Mouse (Mus musculus) E14TG2a.4 (cell line): Measurements from ENCODE around the gene Sdk1.

Experiments
- H3K27me3 ChIP-seq: 2 replicates; pipeline ENCODE4 v1.6.1; 2014; ENCODE audit warnings: low read length, control low read depth; ENCODE audit not compliant: insufficient read depth
- H3K36me3 ChIP-seq: 2 replicates; pipeline ENCODE4 v1.6.1; 2014; ENCODE audit warnings: low read length, control low read depth; ENCODE audit not compliant: insufficient read depth
- H3K4me1 ChIP-seq: replicated peaks from 2 replicates; pipeline ENCODE4 v1.6.1; 2014; ENCODE audit warnings: low read depth, low read length, control low read depth
- H3K4me3 ChIP-seq: replicated peaks from 2 replicates; pipeline ENCODE4 v1.5.1; 2014; ENCODE audit warnings: mild to moderate bottlenecking, low read length
- H3K9me3 ChIP-seq: 2 replicates; pipeline ENCODE4 v1.6.1; 2014; ENCODE audit warnings: low read length, control low read depth
- CTCF ChIP-seq: conservative IDR thresholded peaks from 2 replicates; pipeline ENCODE4 v1.5.1; 2014; ENCODE audit warnings: low read length
- NANOG ChIP-seq: IDR thresholded peaks from 2 replicates; pipeline ENCODE4 v1.6.1; 2014; ENCODE audit warnings: borderline replicate concordance, low read length, mixed read lengths
- POU5F1 ChIP-seq: IDR thresholded peaks from 2 replicates; pipeline ENCODE4 v1.6.1; 2014; ENCODE audit warnings: low read length, borderline replicate concordance

Gene Sdk1

GRCm38 (mm10) chr5:141363956-141364355 is 122.7 kb downstream of the Sdk1 start:
- Histone ChIP-seq H3K27me3 (no peaks in the 10 kb centered on the region), H3K4me1 (no peaks in the 10 kb centered on the region), H3K36me3 (no peaks in the 10 kb centered on the region), H3K4me3 (no peak overlapping the region), H3K9me3 (no peaks in the 10 kb centered on the region)
- TF ChIP-seq NANOG, result no peak
- TF ChIP-seq CTCF, result no peak
- no peak for TF ChIP-seq POU5F1

DNA sequence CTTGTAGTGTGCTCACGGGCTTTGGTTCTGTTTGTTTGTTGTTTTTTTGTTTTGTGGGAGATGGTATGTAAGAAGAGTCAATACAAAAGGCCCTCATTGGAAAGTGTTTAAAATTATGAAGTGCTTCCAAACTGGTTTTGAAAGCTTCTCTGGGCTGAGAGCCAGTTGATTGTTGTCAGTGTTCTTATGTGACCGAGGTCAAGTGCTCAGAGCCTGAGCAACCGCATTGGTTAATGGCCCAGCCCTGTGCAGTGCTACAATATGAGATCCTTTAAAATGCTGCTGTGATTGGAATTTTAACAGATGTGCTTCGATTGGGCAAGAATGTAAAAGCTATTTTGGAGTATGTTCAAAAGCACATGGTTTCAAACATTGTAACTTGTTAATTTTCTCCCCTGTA is 127.3 kb downstream of the Sdk1 start:
- Histone ChIP-seq H3K9me3 (no peaks in the 10 kb centered on the region), H3K4me1 (no peaks in the 10 kb centered on the region; the same call in 1 of the 2 replicates), H3K27me3 (no peaks in the 10 kb centered on the region), H3K36me3 (no peaks in the 10 kb centered on the region), H3K4me3 (no peak overlapping the region)
- TF ChIP-seq CTCF (no peak), NANOG (no peak), POU5F1 (no peak)

DNA sequence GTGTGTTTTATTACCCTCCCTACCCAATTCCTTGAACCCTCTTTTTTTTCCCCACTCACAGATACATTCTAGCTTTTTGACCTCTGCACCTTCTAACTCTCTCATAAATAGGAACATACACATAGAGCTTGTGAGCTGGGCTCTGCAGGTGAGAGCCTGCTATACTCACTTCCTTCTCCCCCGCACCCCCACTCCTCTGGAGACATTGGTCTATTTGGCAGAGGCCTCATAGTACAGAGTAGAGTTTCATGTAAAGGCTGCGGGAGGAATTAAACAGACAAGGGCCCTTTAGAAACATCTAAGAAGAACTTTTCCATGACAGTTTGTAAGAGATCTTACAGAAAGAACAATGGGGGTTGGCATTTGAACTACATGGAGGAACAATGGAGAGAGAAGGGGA is 133.5 kb downstream of the Sdk1 start:
- H3K4me3 ChIP-seq, result no peak overlapping the region
- no peaks in the 10 kb centered on the region for H3K27me3 ChIP-seq
- H3K9me3 ChIP-seq, result no peaks in the 10 kb centered on the region
- TF ChIP-seq CTCF (no peak), NANOG (no peak), POU5F1 (no peak)
- H3K36me3 ChIP-seq, result no peaks in the 10 kb centered on the region
- no peaks in the 10 kb centered on the region; the same call in 1 of the 2 replicates for H3K4me1 ChIP-seq

DNA sequence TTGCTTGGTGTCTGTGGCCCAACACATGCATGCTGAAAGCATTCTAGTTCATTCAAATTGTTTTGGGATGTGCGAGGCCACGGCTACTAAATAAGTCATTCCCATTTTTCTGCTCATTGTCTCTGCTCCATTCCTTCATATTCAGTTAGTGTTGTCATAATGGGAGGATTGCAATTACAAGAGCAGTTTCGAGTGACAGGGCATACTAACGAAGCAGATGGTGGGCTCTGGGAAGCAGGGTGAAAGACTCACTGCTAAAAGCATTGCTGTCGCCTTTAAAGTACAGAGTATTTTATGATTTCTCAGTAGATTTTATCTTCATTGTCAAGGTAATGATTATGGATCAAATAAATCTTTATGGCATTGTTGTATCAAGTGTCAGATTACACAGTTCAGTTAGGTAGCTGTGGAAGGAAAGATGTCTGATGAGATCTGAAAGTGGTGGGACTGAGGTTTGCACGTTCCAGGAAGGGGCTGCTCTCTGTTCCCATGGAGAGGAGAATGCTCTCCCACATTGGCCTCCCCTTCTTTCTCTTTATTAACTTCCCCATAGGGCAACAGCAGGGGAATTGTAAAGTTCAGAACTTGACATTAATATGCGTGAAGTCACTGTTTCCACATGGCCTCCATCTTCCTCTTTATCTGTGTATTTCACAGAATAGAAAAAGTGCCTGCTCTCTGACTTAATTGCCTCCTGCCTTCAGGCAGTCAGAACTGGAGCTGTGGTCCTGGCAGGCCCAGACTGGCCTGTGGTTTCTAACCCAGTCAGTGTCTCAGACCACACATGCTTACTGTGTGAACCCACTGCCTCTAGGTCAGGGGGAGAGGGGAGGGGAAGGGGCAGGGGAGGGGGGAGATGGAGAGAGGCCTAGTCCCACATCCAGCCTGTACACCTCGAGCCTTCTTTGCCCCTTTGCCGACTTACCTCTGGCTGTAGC is 138.8 kb downstream of the Sdk1 start:
- Histone ChIP-seq H3K4me3 (no peak overlapping the region), H3K36me3 (no peaks in the 10 kb centered on the region), H3K9me3 (no peaks in the 10 kb centered on the region), H3K4me1 (no peaks in the 10 kb centered on the region), H3K27me3 (no peaks in the 10 kb centered on the region)
- no peak for TF ChIP-seq NANOG
- TF ChIP-seq CTCF, result no peak
- no peak for TF ChIP-seq POU5F1

- no peaks in the 10 kb centered on the region for H3K9me3 ChIP-seq
- H3K36me3 ChIP-seq, result no peaks in the 10 kb centered on the region
- TF ChIP-seq CTCF (no peak), NANOG (no peak)
- no peaks in the 10 kb centered on the region for H3K27me3 ChIP-seq
- no peaks in the 10 kb centered on the region for H3K4me1 ChIP-seq
- no peak overlapping the region for H3K4me3 ChIP-seq
Observed at GRCm38 (mm10) chr5:141380774-141381156, 139.5 kb downstream of the Sdk1 start.

- no peaks in the 10 kb centered on the region for H3K9me3 ChIP-seq
Observed at GRCm38 (mm10) chr5:141381581-141381980, 140.3 kb downstream of the Sdk1 start.

DNA sequence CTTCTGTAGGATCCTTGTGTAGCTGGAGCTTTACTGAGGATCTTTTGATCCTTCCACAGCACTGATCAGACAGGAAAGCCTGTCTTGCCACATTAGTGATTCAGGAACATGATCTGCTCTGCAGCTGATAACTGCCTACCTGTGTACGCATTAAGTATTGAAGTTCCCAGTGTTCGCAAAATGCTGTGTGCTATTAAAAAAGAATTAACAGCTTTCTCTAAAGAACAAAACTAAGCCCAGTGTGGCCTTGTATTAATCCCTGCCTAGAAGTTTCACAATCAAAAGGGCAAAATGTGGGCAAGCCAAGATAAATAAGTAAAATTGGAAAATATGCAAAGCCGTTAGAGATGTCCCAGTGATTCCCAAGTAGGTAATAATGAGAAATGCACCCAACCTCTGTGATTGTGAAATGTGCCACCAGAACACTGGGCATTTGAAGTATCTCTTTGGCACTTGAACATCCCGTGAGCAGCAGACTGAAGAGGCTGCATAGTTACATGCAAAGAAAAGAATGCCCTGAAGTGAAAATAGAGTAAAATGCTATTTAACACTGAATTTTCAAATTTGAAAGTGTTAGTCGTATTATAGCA is 141.1 kb downstream of the Sdk1 start:
- Histone ChIP-seq H3K36me3 (no peaks in the 10 kb centered on the region), H3K27me3 (no peaks in the 10 kb centered on the region), H3K4me3 (no peak overlapping the region), H3K9me3 (no peaks in the 10 kb centered on the region), H3K4me1 (no peaks in the 10 kb centered on the region)
- TF ChIP-seq CTCF (no peak), NANOG (no peak), POU5F1 (no peak)

More at GRCm38 (mm10) chr5:141381581-141381980, 140.3 kb downstream of the Sdk1 start:
- H3K36me3 ChIP-seq, result no peaks in the 10 kb centered on the region
- TF ChIP-seq CTCF (no peak), POU5F1 (no peak), NANOG (no peak)
- no peak overlapping the region for H3K4me3 ChIP-seq
- H3K4me1 ChIP-seq, result no peaks in the 10 kb centered on the region
- H3K27me3 ChIP-seq, result no peaks in the 10 kb centered on the region

GRCm38 (mm10) chr5:141388451-141388850 is 147.2 kb downstream of the Sdk1 start:
- TF ChIP-seq POU5F1 (no peak), CTCF (no peak), NANOG (no peak)
- no peaks in the 10 kb centered on the region for H3K36me3 ChIP-seq
- H3K4me1 ChIP-seq, result peaks cover 14% of the 10 kb centered on the region
- H3K4me3 ChIP-seq, result no peak overlapping the region
- H3K27me3 ChIP-seq, result no peaks in the 10 kb centered on the region
- no peaks in the 10 kb centered on the region for H3K9me3 ChIP-seq
